Mouse (Mus musculus): ENCODE data around the gene Chst5.
"Not testable (repeated sequence)": the region's sequence is repeated elsewhere in the genome, so short reads cannot be mapped to it uniquely, and the experiment has no call there.

Chst5 gene

GRCm38 (mm10) chr8:111875758-111876157 lies 34.5 kb downstream of the Chst5 start:
- DNase-seq (ENCODE audit: low spot score in 2 of 2) = no peak

- DNase-seq (ENCODE audit: low spot score in 2 of 2) = no peak
These were observed 39.0 kb downstream of the Chst5 start for GRCm38 (mm10) chr8:111871278-111871677.

GRCm38 (mm10) chr8:111870379-111870778 lies 39.9 kb downstream of the Chst5 start:
- no peak for DNase-seq (ENCODE audit: low spot score in 2 of 2)

- no peak for DNase-seq (ENCODE audit: low spot score in 2 of 2)
These were observed 41.6 kb downstream of the Chst5 start for GRCm38 (mm10) chr8:111868664-111869063.

- DNase-seq (ENCODE audit: low spot score in 2 of 2) = no peak
These were observed 44.4 kb downstream of the Chst5 start for GRCm38 (mm10) chr8:111865857-111866256.

- DNase-seq (ENCODE audit: low spot score in 2 of 2) = no peak
These were observed 45.0 kb downstream of the Chst5 start for GRCm38 (mm10) chr8:111865130-111865852.

- DNase-seq (ENCODE audit: low spot score in 2 of 2) = no peak
These were observed 45.6 kb downstream of the Chst5 start for GRCm38 (mm10) chr8:111864648-111865047.

GRCm38 (mm10) chr8:111863280-111863679 lies 47.0 kb downstream of the Chst5 start:
- DNase-seq (ENCODE audit: low spot score in 2 of 2) = no peak

GRCm38 (mm10) chr8:111855977-111856376 lies 54.3 kb downstream of the Chst5 start:
- DNase-seq (ENCODE audit: low spot score in 2 of 2) = no peak

- DNase-seq (ENCODE audit: low spot score in 2 of 2) = peak; percentile 97 to 98
These were observed 56.3 kb downstream of the Chst5 start, which contains the start of gene Cfdp1 for GRCm38 (mm10) chr8:111853861-111854501. Cfdp1 (minus strand) TSS chr8:111854291.

GRCm38 (mm10) chr8:111853219-111853618 lies 57.0 kb downstream of the Chst5 start:
- DNase-seq (ENCODE audit: low spot score in 2 of 2) = not testable (repeated sequence)

GRCm38 (mm10) chr8:111846746-111847145 lies 63.5 kb downstream of the Chst5 start:
- no peak for DNase-seq (ENCODE audit: low spot score in 2 of 2)
